Mouse (Mus musculus) mouse trophoblast stem cell (cell line): ENCODE data around the gene Fam124a.
"Not testable (repeated sequence)": the region's sequence is repeated elsewhere in the genome, so short reads cannot be mapped to it uniquely, and the experiment has no call there.

Experiments used
- in situ Hi-C, 2 experiments: fragments of 300-500 bp; cut with MseI, MboI; formaldehyde crosslinking; loops; 2 replicates in 1 of 2; 3 replicates in 1 of 2; pipeline ENCODE4 v1.15.1; 2025

Fam124a gene

GRCm38 (mm10) chr14:62555309-62555829 is at the start of gene Fam124a:
TSS of gene Fam124a (plus strand) at chr14:62555737.
- in situ Hi-C loops = no loop called here

- in situ Hi-C loops = no loop called here
Observed at GRCm38 (mm10) chr14:62506261-62506660, 49.3 kb upstream of the Fam124a start.

- in situ Hi-C loops = no loop called here
Observed at GRCm38 (mm10) chr14:62509350-62509749, 46.2 kb upstream of the Fam124a start.

- in situ Hi-C loops = no loop called here
Observed at GRCm38 (mm10) chr14:62512845-62513244, 42.7 kb upstream of the Fam124a start.

- in situ Hi-C loops = no loop called here
Observed at GRCm38 (mm10) chr14:62530951-62531350, 24.6 kb upstream of the Fam124a start.

- in situ Hi-C loops = no loop called here
Observed at GRCm38 (mm10) chr14:62536127-62536526, 19.4 kb upstream of the Fam124a start.

GRCm38 (mm10) chr14:62536988-62537387 is 18.5 kb upstream of the Fam124a start:
- in situ Hi-C loops = no loop called here

GRCm38 (mm10) chr14:62539834-62540233 is 15.7 kb upstream of the Fam124a start:
- in situ Hi-C loops = no loop called here

- in situ Hi-C loops = no loop called here
Observed at GRCm38 (mm10) chr14:62541751-62542150, 13.8 kb upstream of the Fam124a start.

- in situ Hi-C loops = no loop called here
Observed at GRCm38 (mm10) chr14:62546296-62546695, 9.2 kb upstream of the Fam124a start.

- in situ Hi-C loops = no loop called here
Observed at GRCm38 (mm10) chr14:62546746-62547145, 8.8 kb upstream of the Fam124a start.

GRCm38 (mm10) chr14:62550121-62550520 is 5.4 kb upstream of the Fam124a start:
- in situ Hi-C loops = no loop called here

GRCm38 (mm10) chr14:62552771-62553170 is 2.8 kb upstream of the Fam124a start:
- in situ Hi-C loops = no loop called here

GRCm38 (mm10) chr14:62553786-62554185 is 1.8 kb upstream of the Fam124a start:
- in situ Hi-C loops = no loop called here

GRCm38 (mm10) chr14:62555840-62556810 is 588 bp downstream of the Fam124a start:
- in situ Hi-C loops = no loop called here

GRCm38 (mm10) chr14:62557111-62557510 is 1.6 kb downstream of the Fam124a start:
- in situ Hi-C loops = no loop called here

- in situ Hi-C loops = no loop called here
Observed at GRCm38 (mm10) chr14:62561875-62562748, 6.6 kb downstream of the Fam124a start.

GRCm38 (mm10) chr14:62563679-62564078 is 8.1 kb downstream of the Fam124a start:
- in situ Hi-C loops = no loop called here

GRCm38 (mm10) chr14:62566821-62567220 is 11.3 kb downstream of the Fam124a start, which contains the start of gene Gm4131:
TSS of gene Gm4131 (minus strand) at chr14:62566921.
- in situ Hi-C loops = not testable (repeated sequence)

GRCm38 (mm10) chr14:62569463-62569862 is 13.9 kb downstream of the Fam124a start:
- in situ Hi-C loops = no loop called here

- in situ Hi-C loops = no loop called here
Observed at GRCm38 (mm10) chr14:62570299-62570698, 14.8 kb downstream of the Fam124a start.

GRCm38 (mm10) chr14:62573454-62573853 is 17.9 kb downstream of the Fam124a start:
- in situ Hi-C loops = no loop called here
